Mouse (Mus musculus) heart, embryonic 16.5 days (tissue): ENCODE measurements around the gene Mtrf1. TPM values are rescaled to one million over a fixed set of nuclear protein-coding genes. Genes with fewer than 3 reads are reported as not detected.

Experiments
- ATAC-seq: fragments of 200-750 bp; cut with Nextera tagmentation; replicated peaks from 2 replicates; pipeline ENCODE4 v1.8.0; 2017; ENCODE audit warnings: moderate number of reproducible peaks; ENCODE audit not compliant: insufficient read depth, low FRiP score; ENCODE audit errors: extremely low read depth
- H3K27ac ChIP-seq: fragments of 300-500 bp; sonication (generic); 2 replicates; pipeline ENCODE4 v1.5.1; 2014; ENCODE audit warnings: mild to moderate bottlenecking, low read length, control low read depth, moderate library complexity
- H3K27me3 ChIP-seq: fragments of 300-500 bp; sonication (generic); 2 replicates; pipeline ENCODE4 v1.6.1; 2014; ENCODE audit warnings: low read length, mixed read lengths; ENCODE audit not compliant: control insufficient read depth, insufficient read depth
- H3K36me3 ChIP-seq: fragments of 300-500 bp; sonication (generic); 2 replicates; pipeline ENCODE4 v1.6.1; 2014; ENCODE audit not compliant: control insufficient read depth, insufficient read depth
- H3K4me1 ChIP-seq: fragments of 300-500 bp; sonication (generic); 2 replicates; pipeline ENCODE4 v1.6.1; 2014; ENCODE audit warnings: low read length, mixed read lengths; ENCODE audit not compliant: control insufficient read depth, insufficient read depth
- H3K4me2 ChIP-seq: fragments of 300-500 bp; sonication (generic); 2 replicates; pipeline ENCODE4 v1.6.1; 2014; ENCODE audit warnings: low read depth, mild to moderate bottlenecking, control low read depth, low read length
- H3K4me3 ChIP-seq: fragments of 300-500 bp; sonication (generic); 2 replicates; pipeline ENCODE4 v1.5.1; 2014; ENCODE audit warnings: mild to moderate bottlenecking, control low read depth, low read length
- H3K9ac ChIP-seq: fragments of 300-500 bp; sonication (generic); 2 replicates; pipeline ENCODE4 v1.6.1; 2014; ENCODE audit warnings: low read length, control low read depth
- H3K9me3 ChIP-seq: fragments of 300-500 bp; sonication (generic); replicated peaks from 2 replicates; pipeline ENCODE4 v1.6.1; 2016; ENCODE audit warnings: low read length; ENCODE audit not compliant: control insufficient read depth
- WGBS: fragments of 180-500 bp; shearing (Covaris S2); extraction: QIAGEN DNeasy Blood & Tissue Kit; methylation state at CpG from one replicate; pipeline ENCODE4 v1.1.7; 2014; 5-methylcytosine and 5-hydroxymethylcytosine counted together
- polyA plus RNA-seq: library from polyadenylated mRNA; unstranded; fragments of >200 nt; fragmentation: Nextera tagmentation; extraction: Ambion mirVana; gene quantifications from 2 replicates; pipeline ENCODE4 v1.2.1, GENCODE M21; 2015

The Mtrf1 gene
- polyA plus RNA-seq, 1 experiment from 2014 or later: 10.8 TPM

DNA sequence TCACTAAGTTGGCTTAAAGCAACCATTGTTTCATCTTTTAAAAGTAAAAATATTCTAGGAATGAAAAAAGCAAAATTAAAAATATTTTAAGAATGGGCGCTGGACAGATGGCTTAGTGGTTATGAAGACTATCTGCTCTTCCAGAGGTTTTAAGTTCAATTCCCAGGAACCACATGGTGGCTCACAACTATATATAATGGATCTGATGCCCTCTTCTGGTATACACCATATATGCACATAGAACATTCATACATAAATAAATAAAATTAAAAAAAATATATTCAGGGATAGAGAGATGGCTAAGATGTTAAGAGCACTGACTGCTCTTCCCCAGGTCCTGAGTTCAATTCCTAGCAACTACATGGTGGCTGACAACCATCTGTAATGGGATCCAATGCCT is 68.1 kb downstream of the Mtrf1 start:
- no peaks in the 10 kb centered on the region for H3K9me3 ChIP-seq
- no peak for ATAC-seq
- WGBS: 78% methylated on average over 1 of the region's 1 CpGs

DNA sequence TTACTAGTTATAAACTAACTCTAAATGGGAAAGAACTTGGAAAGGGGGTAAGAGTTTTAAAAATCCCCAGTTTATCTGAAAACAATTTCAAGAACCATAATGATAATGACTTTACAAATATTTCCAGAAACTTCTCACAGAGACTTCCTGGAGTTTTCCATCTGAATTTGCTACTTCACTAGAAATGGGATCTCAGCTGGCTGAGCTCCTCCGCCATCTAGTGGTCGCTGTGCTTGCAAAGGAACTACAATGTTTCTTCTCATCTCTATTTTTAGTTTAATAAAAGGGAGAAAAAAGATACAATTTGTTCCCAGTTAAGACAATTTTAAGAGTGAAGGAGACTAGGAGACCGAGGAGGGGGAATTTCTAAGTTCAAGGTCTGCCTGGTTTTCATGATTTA is 70.0 kb downstream of the Mtrf1 start:
- H3K4me1 ChIP-seq: no peaks in the 10 kb centered on the region
- H3K36me3 ChIP-seq: peaks cover 53% of the 10 kb centered on the region
- 18% methylated on average over 3 of the region's 3 CpGs for WGBS
- H3K27me3 ChIP-seq: no peaks in the 10 kb centered on the region
- H3K9ac ChIP-seq: no peak overlapping the region
- H3K27ac ChIP-seq: no peak overlapping the region
- H3K4me3 ChIP-seq: no peak overlapping the region
- H3K4me2 ChIP-seq: no peak overlapping the region
- ATAC-seq: no peak
- no peaks in the 10 kb centered on the region for H3K9me3 ChIP-seq

More for the DNA sequence above, 68.1 kb downstream of the Mtrf1 start:
- H3K9ac ChIP-seq: no peak overlapping the region
- peaks cover 43% of the 10 kb centered on the region for H3K36me3 ChIP-seq
- H3K4me1 ChIP-seq: no peaks in the 10 kb centered on the region
- no peaks in the 10 kb centered on the region for H3K27me3 ChIP-seq
- H3K4me2 ChIP-seq: no peak overlapping the region
- no peak overlapping the region for H3K4me3 ChIP-seq
- no peak overlapping the region for H3K27ac ChIP-seq

Other genes starting within 250 kb of the Mtrf1 start
- gene Zfp957, start 150.4 kb upstream of the Mtrf1 start, polyA plus RNA-seq: 0.13 TPM in 1 of 2 replicates, not detected in the other
- gene Rgcc, start 96.1 kb upstream of the Mtrf1 start, polyA plus RNA-seq: 53.6 and 74.7 TPM in 2 replicates
- gene Naa16, start 7.0 kb upstream of the Mtrf1 start, polyA plus RNA-seq: 22.2 and 22.8 TPM in 2 replicates
- gene Kbtbd7, start 28.7 kb downstream of the Mtrf1 start, polyA plus RNA-seq: 8.0 and 8.2 TPM in 2 replicates
- gene Kbtbd6, start 54.1 kb downstream of the Mtrf1 start, polyA plus RNA-seq: 1.9 and 2.6 TPM in 2 replicates
- gene Elf1, start 83.4 kb downstream of the Mtrf1 start, polyA plus RNA-seq: 9.9 and 12.3 TPM in 2 replicates
- gene Wbp4, start 83.7 kb downstream of the Mtrf1 start, polyA plus RNA-seq: 26.8 and 27.6 TPM in 2 replicates
- 101 and 105 TPM in 2 replicates for gene Sugt1, start 189.9 kb downstream of the Mtrf1 start, polyA plus RNA-seq